Mouse (Mus musculus) heart, embryonic 16.5 days (tissue): ENCODE measurements around the gene Slc6a21. TPM values are rescaled to one million over a fixed set of nuclear protein-coding genes. Genes with fewer than 3 reads are reported as not detected.
A peak's percentile ranks its signal among the peaks of the same experiment; 100 is the strongest.

Experiments
- ATAC-seq: fragments of 200-750 bp; cut with Nextera tagmentation; replicated peaks from 2 replicates; pipeline ENCODE4 v1.8.0; 2017; ENCODE audit warnings: moderate number of reproducible peaks; ENCODE audit not compliant: insufficient read depth, low FRiP score; ENCODE audit errors: extremely low read depth
- H3K27ac ChIP-seq: fragments of 300-500 bp; sonication (generic); 2 replicates; pipeline ENCODE4 v1.5.1; 2014; ENCODE audit warnings: mild to moderate bottlenecking, low read length, control low read depth, moderate library complexity
- H3K27me3 ChIP-seq: fragments of 300-500 bp; sonication (generic); 2 replicates; pipeline ENCODE4 v1.6.1; 2014; ENCODE audit warnings: low read length, mixed read lengths; ENCODE audit not compliant: control insufficient read depth, insufficient read depth
- H3K36me3 ChIP-seq: fragments of 300-500 bp; sonication (generic); 2 replicates; pipeline ENCODE4 v1.6.1; 2014; ENCODE audit not compliant: control insufficient read depth, insufficient read depth
- H3K4me1 ChIP-seq: fragments of 300-500 bp; sonication (generic); 2 replicates; pipeline ENCODE4 v1.6.1; 2014; ENCODE audit warnings: low read length, mixed read lengths; ENCODE audit not compliant: control insufficient read depth, insufficient read depth
- H3K4me2 ChIP-seq: fragments of 300-500 bp; sonication (generic); 2 replicates; pipeline ENCODE4 v1.6.1; 2014; ENCODE audit warnings: low read depth, mild to moderate bottlenecking, control low read depth, low read length
- H3K4me3 ChIP-seq: fragments of 300-500 bp; sonication (generic); 2 replicates; pipeline ENCODE4 v1.5.1; 2014; ENCODE audit warnings: mild to moderate bottlenecking, control low read depth, low read length
- H3K9ac ChIP-seq: fragments of 300-500 bp; sonication (generic); 2 replicates; pipeline ENCODE4 v1.6.1; 2014; ENCODE audit warnings: low read length, control low read depth
- H3K9me3 ChIP-seq: fragments of 300-500 bp; sonication (generic); replicated peaks from 2 replicates; pipeline ENCODE4 v1.6.1; 2016; ENCODE audit warnings: low read length; ENCODE audit not compliant: control insufficient read depth
- WGBS: fragments of 180-500 bp; shearing (Covaris S2); extraction: QIAGEN DNeasy Blood & Tissue Kit; methylation state at CpG from one replicate; pipeline ENCODE4 v1.1.7; 2014; 5-methylcytosine and 5-hydroxymethylcytosine counted together
- polyA plus RNA-seq: library from polyadenylated mRNA; unstranded; fragments of >200 nt; fragmentation: Nextera tagmentation; extraction: Ambion mirVana; gene quantifications from 2 replicates; pipeline ENCODE4 v1.2.1, GENCODE M21; 2015

The Slc6a21 gene
- polyA plus RNA-seq, 1 experiment from 2014 or later, result not detected

DNA sequence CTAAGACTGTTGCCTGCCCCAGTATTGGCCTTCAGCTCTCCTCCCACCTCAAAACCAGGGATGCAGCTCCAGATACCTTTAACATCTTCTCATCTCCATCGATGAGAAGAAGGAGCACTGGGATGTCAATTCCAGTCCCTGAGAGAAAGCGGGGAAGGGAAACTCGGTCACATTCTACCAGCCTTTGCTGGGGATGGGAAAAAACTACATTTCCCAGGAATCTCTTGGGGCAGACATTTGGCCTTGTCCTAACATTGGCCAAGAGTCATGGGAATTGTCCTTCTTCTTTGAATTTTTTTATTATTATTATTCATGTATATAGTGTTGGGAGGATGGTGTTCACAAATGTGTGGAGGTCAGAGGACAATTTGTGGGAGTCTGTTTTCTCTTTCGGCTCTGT, 44.9 kb downstream of the Slc6a21 start:
- no peak overlapping the region for H3K9ac ChIP-seq
- ATAC-seq, result no peak
- H3K4me3 ChIP-seq, result no peak overlapping the region
- peaks cover 3% of the 10 kb centered on the region; the same call in 1 of the 2 replicates for H3K9me3 ChIP-seq
- H3K4me2 ChIP-seq, result no peak overlapping the region
- no peaks in the 10 kb centered on the region for H3K4me1 ChIP-seq
- H3K27me3 ChIP-seq, result no peaks in the 10 kb centered on the region
- 86% methylated on average over 4 of the region's 4 CpGs for WGBS
- no peak overlapping the region for H3K27ac ChIP-seq
- H3K36me3 ChIP-seq, result peaks cover 44% of the 10 kb centered on the region

DNA sequence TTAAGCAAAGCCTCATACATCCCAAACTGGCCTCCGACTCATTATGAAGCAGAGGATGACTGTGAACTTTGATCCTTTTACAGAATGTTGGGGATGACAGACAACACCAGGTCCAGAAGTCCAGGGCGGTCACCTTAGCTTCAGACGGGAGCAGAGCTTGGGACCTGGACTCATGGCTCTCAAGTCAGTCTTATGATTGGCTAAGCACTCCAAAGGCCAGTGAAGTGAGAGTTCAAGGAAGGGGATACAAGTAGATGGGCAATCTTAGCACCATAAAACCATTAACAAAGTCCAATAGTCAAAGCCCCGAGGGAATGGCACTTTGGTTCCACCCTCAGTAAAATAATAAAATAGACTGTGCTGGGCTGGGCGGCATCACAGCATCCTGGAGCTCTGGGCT, 45.8 kb downstream of the Slc6a21 start:
- H3K4me1 ChIP-seq, result no peaks in the 10 kb centered on the region
- H3K36me3 ChIP-seq, result peaks cover 44% of the 10 kb centered on the region
- ATAC-seq, result no peak
- H3K4me3 ChIP-seq, result no peak overlapping the region
- no peaks in the 10 kb centered on the region for H3K27me3 ChIP-seq
- peaks cover 3% of the 10 kb centered on the region; the same call in 1 of the 2 replicates for H3K9me3 ChIP-seq
- 94% methylated on average over 5 of the region's 5 CpGs for WGBS
- no peak overlapping the region for H3K27ac ChIP-seq
- no peak overlapping the region for H3K4me2 ChIP-seq
- H3K9ac ChIP-seq, result no peak overlapping the region

DNA sequence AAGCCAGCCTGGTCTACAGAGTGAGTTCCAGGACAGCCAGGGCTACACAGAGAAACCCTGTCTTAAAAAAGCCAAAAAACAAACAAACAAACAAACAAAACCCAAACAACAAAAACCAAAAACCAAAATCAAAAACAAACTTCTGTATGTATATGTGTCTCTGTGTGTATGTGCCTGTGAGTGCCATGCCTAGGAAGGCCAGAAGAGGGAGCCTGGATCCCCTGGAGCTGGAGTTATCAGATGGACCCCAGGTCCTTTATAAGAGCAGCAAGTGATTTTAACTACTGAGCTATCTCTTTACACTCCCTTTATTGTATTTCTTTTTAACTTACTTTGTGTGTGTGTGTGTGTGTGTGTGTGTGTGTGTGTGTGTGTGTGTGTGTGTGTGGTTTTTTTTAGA, 48.5 kb downstream of the Slc6a21 start:
- Histone ChIP-seq H3K27me3 (no peaks in the 10 kb centered on the region), H3K9me3 (peaks cover 3% of the 10 kb centered on the region; the same call in 1 of the 2 replicates), H3K4me2 (no peak overlapping the region), H3K4me3 (no peak overlapping the region), H3K36me3 (peaks cover 35% of the 10 kb centered on the region), H3K4me1 (peaks cover 6% of the 10 kb centered on the region; the same call in 1 of the 2 replicates), H3K9ac (no peak overlapping the region), H3K27ac (no peak overlapping the region)
- ATAC-seq, result no peak

DNA sequence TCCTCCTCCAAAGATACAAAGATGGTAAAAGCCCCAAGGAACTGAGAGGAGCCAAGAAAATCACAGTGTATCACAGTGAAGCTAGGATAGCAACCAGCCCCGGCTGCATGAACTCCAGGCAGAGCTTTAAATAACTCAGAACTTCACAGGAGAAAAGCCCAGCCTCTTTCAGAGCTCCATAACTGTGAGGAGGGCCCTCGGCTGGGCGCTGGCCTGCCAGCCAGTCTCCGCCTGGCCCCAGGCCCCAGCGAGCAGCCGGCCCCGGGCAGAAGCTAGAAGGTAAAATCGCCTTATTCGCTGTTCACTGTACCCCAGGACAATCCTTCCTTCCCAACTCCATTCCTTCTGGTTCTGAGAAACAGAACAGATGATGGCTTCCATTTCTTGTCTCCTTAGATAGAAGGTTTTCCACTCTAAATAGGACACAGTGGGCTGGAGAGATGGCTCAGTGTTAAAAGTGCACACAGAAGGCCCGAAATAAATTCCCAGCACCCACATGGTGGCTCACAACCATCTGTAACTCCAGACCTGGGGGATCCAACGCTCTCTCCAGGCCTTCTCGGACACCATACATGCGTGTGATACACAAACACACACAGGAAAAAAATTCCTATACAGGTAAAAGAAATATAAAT, 51.6 kb downstream of the Slc6a21 start:
- Histone ChIP-seq H3K9ac (peak overlapping the region; percentile 34), H3K27me3 (no peaks in the 10 kb centered on the region), H3K4me2 (no peak overlapping the region), H3K36me3 (peaks cover 18% of the 10 kb centered on the region), H3K9me3 (peaks cover 3% of the 10 kb centered on the region; the same call in 1 of the 2 replicates), H3K4me1 (peaks cover 15% of the 10 kb centered on the region), H3K27ac (peak overlapping the region; percentile 88), H3K4me3 (no peak overlapping the region)
- ATAC-seq, result 0 out of 2 replicates have a peak, but pooled peaks have one; percentile 28
- 63% methylated on average over 13 of the region's 13 CpGs for WGBS

DNA sequence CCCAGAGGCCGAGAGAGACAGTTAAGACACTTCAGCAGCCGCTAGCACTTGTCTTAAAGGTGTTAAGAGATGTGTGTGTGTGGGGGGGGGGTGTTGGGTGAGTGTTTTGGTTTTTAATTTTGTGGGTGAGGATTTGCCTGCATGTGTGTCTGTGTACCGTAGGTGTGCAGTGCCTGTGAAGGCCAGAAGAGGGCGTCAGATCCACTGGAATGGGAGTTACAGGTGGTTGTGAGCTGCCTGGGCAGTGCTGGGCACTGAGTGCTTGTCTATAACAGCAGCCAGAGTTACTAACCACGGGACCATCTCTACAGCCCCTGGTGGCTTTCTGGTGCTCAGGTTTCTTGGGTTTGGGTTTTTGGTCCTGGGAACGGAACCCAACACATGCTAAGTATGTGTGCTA, 54.2 kb downstream of the Slc6a21 start:
- H3K36me3 ChIP-seq, result no peaks in the 10 kb centered on the region
- no peak for ATAC-seq
- H3K4me2 ChIP-seq, result no peak overlapping the region
- H3K4me3 ChIP-seq, result no peak overlapping the region
- WGBS, result 67% methylated on average over 6 of the region's 6 CpGs
- H3K4me1 ChIP-seq, result peaks cover 32% of the 10 kb centered on the region
- no peak overlapping the region for H3K9ac ChIP-seq
- H3K9me3 ChIP-seq, result no peaks in the 10 kb centered on the region
- no peaks in the 10 kb centered on the region for H3K27me3 ChIP-seq
- no peak overlapping the region for H3K27ac ChIP-seq

DNA sequence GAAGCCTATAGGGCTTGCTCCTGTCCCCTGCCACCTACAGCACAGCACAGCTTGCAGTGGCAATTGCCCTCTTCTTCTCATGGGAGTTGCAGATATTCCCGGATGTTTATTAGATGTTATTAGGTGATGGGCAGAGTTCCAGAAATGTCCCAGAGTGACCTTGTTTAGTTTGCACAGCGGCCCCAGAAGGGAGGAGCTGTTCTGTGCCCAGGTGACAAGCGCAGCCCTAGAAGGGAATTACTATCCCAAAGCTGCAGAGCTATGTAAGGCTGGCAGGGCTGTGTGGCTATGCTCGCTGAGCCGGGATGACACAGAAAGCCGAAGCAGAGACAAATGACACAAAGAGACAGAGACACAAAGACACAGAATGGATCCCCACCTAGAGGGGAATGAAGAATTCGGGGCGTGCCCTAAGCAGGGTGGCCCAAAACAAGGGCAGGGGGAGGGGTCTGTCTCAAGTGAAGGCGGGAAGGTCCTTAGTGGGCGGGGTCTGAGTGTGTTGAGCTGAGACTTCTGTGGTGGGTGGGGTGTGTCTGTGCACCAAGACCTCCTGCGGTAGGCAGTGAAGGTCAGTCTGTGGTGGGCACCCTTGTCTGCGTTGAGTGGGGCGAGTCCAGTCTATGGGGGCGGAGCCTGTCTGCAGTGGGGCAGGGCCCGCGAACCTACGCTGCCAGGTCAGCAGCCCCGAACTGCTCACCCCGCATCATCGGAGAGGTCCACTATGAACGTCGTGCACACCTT, 55.5 kb downstream of the Slc6a21 start:
- Histone ChIP-seq H3K27me3 (no peaks in the 10 kb centered on the region), H3K4me1 (peaks cover 37% of the 10 kb centered on the region), H3K36me3 (no peaks in the 10 kb centered on the region), H3K4me3 (peak overlapping the region; percentile 86), H3K9ac (peak overlapping the region; percentile 91), H3K27ac (peak overlapping the region; percentile 93), H3K4me2 (peak overlapping the region; percentile 90), H3K9me3 (no peaks in the 10 kb centered on the region)
- ATAC-seq, result peak; percentile 45
- 4% methylated on average over 22 of the region's 22 CpGs for WGBS

DNA sequence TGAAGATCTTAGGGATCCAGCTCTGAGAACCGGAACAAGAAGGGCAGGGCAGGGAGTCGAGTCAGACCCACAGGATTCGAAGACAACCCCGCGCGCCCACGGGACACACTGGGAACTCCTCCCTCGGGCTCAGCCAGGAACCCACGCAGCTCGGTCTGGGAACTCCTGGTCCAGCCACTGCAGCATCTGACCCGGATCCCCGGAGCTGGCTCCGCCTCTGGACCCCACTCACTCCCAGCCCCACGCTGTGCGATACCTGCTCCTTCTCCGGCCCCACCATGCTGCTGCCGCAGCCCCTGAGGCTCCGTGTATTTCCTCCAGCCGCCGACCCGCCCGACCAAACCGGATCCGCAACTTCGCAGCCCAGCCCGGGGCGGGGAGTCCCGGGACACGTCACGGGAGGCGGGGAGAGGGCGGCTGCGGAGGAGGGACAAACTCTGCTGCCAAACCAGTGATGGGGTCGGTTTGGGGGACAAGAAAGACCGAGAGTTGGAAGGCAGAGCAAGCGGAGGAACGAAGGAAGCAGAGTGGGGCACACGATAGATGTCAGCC, 56.2 kb downstream of the Slc6a21 start, which contains the start of gene Trpm4:
Trpm4 (minus strand) TSS at position 350 of the 552 bp plus-strand sequence.
- peaks cover 43% of the 10 kb centered on the region for H3K4me1 ChIP-seq

DNA sequence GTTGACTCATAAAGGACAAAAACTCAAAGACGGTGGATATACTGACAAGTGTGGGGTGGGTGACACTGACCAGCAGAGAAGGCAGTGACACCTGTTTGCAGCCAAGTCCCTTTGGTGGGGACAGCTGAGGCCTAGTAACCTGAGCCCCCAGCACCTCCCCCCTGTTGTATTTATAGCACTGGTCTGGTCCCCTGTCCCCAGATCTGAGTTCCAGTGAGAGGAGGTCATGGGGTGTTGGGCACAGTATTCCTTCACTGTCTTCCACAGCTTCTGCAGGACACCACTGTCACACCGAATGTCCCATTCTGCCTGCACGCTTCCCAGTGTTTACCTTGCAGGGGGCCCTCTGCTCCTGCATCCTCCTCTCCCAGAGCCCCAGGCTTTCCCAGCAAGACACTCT, 57.3 kb downstream of the Slc6a21 start:
- peak; percentile 37 for ATAC-seq
- H3K27ac ChIP-seq, result peak overlapping the region; percentile 93
- H3K4me1 ChIP-seq, result peaks cover 47% of the 10 kb centered on the region
- H3K9ac ChIP-seq, result peak overlapping the region; percentile 59
- H3K9me3 ChIP-seq, result no peaks in the 10 kb centered on the region
- peak overlapping the region; percentile 90 for H3K4me2 ChIP-seq
- WGBS, result 10% methylated on average over 3 of the region's 3 CpGs
- no peaks in the 10 kb centered on the region for H3K36me3 ChIP-seq
- H3K4me3 ChIP-seq, result peak overlapping the region; percentile 86
- H3K27me3 ChIP-seq, result no peaks in the 10 kb centered on the region

More for the DNA sequence above, 56.2 kb downstream of the Slc6a21 start, which contains the start of gene Trpm4:
- under 1% methylated on average over 38 of the region's 38 CpGs for WGBS
- Histone ChIP-seq H3K36me3 (no peaks in the 10 kb centered on the region), H3K4me3 (peak within 1 kb of the TSS; percentile 86), H3K9me3 (no peaks in the 10 kb centered on the region), H3K4me2 (peak within 1 kb of the TSS; percentile 90), H3K9ac (peak within 1 kb of the TSS; percentile 91), H3K27ac (peak within 1 kb of the TSS; percentile 93), H3K27me3 (no peaks in the 10 kb centered on the region)
- ATAC-seq, result peak; percentile 69

DNA sequence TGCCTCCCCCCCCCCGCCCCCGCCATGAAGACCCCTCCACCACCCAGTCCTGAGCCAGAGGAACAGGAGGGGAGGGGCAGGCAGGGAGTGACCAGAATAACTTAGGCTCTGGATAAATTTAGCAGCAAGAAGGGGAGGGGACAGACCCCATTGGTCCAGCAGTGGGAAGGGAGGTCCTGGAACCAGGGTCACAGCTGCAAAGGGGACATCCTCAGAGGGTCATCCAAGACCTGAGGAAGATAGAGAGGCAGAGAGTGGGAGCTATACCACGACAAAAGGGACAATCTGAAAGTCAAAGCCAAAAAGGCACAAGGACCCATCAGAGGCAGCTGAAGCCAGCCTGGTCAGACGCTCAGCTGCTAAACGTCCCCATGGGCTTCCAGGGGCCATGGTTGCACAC, 57.7 kb downstream of the Slc6a21 start, which contains the start of gene Hrc:
Hrc (plus strand) TSS at position 235 of the 400 bp plus-strand sequence.
- WGBS, result 14% methylated on average over 5 of the region's 5 CpGs
- H3K4me3 ChIP-seq, result peak within 1 kb of the TSS; percentile 86
- peaks cover 50% of the 10 kb centered on the region for H3K4me1 ChIP-seq
- H3K27ac ChIP-seq, result peak within 1 kb of the TSS; percentile 93
- peak within 1 kb of the TSS; percentile 90 for H3K4me2 ChIP-seq
- peak; percentile 67 for ATAC-seq
- no peaks in the 10 kb centered on the region for H3K36me3 ChIP-seq
- peak within 1 kb of the TSS; percentile 91 for H3K9ac ChIP-seq
- H3K9me3 ChIP-seq, result no peaks in the 10 kb centered on the region
- H3K27me3 ChIP-seq, result no peaks in the 10 kb centered on the region
